Mouse (Mus musculus) CH12.LX (cell line): ENCODE data around the gene Morc3. TPM values are rescaled to one million over a fixed set of nuclear protein-coding genes. Genes with fewer than 3 reads are reported as not detected.

Source experiments
- DNase-seq: peaks from one replicate; pipeline ENCODE4 v3.0.0-alpha.2; 2013; ENCODE audit errors: extremely low read depth
- H3K27ac ChIP-seq: 2 replicates; pipeline ENCODE4 v1.5.1; 2012; ENCODE audit warnings: low read depth, mild to moderate bottlenecking, control low read depth, moderate library complexity; ENCODE audit not compliant: insufficient read depth
- H3K27me3 ChIP-seq: replicated peaks from 2 replicates; pipeline ENCODE3; 2012; ENCODE audit warnings: inconsistent platforms
- H3K36me3 ChIP-seq, 2 experiments: replicated peaks in 1 of 2; 2 replicates each; pipeline versions ENCODE3 to v1.6.1; 2012; ENCODE audit warnings: inconsistent platforms in 1 of 2, low read length in 1 of 2, mild to moderate bottlenecking in 1 of 2, mixed read lengths in 1 of 2, moderate library complexity in 1 of 2; ENCODE audit not compliant: control insufficient read depth in 1 of 2, insufficient read depth in 1 of 2
- H3K4me1 ChIP-seq, 2 experiments: 2 replicates each; pipeline ENCODE4 v1.6.1; 2012; ENCODE audit warnings: inconsistent platforms in 1 of 2, moderate library complexity in 1 of 2; ENCODE audit not compliant: insufficient read depth in 2 of 2, control insufficient read depth in 1 of 2
- H3K4me2 ChIP-seq: 2 replicates; pipeline ENCODE4 v1.6.1; 2012; ENCODE audit warnings: low read depth, mild to moderate bottlenecking, control low read depth; ENCODE audit not compliant: poor library complexity, insufficient read depth, severe bottlenecking
- H3K4me3 ChIP-seq, 3 experiments: fragments of 150-350 bp in 1 of 3; sonication (generic) in 1 of 3; replicated peaks in 1 of 3; 2 replicates each; pipeline versions ENCODE3 to v1.5.1; 2011 to 2012; ENCODE audit warnings: low read depth in 2 of 3, low read length in 2 of 3, mild to moderate bottlenecking in 2 of 3, moderate library complexity in 2 of 3, control low read depth in 1 of 3, improper control_type of control experiment in 1 of 3, inconsistent platforms in 1 of 3, mixed read lengths in 1 of 3; ENCODE audit not compliant: poor library complexity in 1 of 3
- H3K79me2 ChIP-seq: replicated peaks from 2 replicates; pipeline ENCODE4 v1.6.1; 2012; ENCODE audit warnings: mild to moderate bottlenecking, moderate library complexity; ENCODE audit not compliant: control insufficient read depth, poor library complexity, insufficient read depth, severe bottlenecking; ENCODE audit errors: extremely low read depth
- H3K9ac ChIP-seq: 2 replicates; pipeline ENCODE4 v1.6.1; 2012; ENCODE audit warnings: low read depth, mild to moderate bottlenecking, control low read depth, moderate library complexity; ENCODE audit not compliant: insufficient read depth
- H3K9me3 ChIP-seq: replicated peaks from 2 replicates; pipeline ENCODE3; 2012; ENCODE audit warnings: low read length, inconsistent platforms, mixed read lengths
- CHD1 ChIP-seq: IDR thresholded peaks from 2 replicates; pipeline ENCODE4 v1.6.1; 2012; ENCODE audit warnings: low read depth, low read length, improper control_type of control experiment, inconsistent platforms
- E2F4 ChIP-seq: IDR thresholded peaks from 2 replicates; pipeline ENCODE4 v1.6.1; 2011; ENCODE audit warnings: low read depth, low read length, improper control_type of control experiment; ENCODE audit not compliant: insufficient replicate concordance
- EP300 ChIP-seq: IDR thresholded peaks from 2 replicates; pipeline ENCODE4 v1.6.1; 2011; ENCODE audit warnings: low read length, improper control_type of control experiment
- ETS1 ChIP-seq: conservative IDR thresholded peaks from 2 replicates; pipeline ENCODE4 v1.6.1; 2012; ENCODE audit warnings: low read depth, mild to moderate bottlenecking, inconsistent platforms, low read length, improper control_type of control experiment, moderate library complexity
- HCFC1 ChIP-seq: IDR thresholded peaks from 2 replicates; pipeline ENCODE4 v1.6.1; 2012; ENCODE audit warnings: low read depth, mild to moderate bottlenecking, inconsistent platforms, low read length, improper control_type of control experiment
- JUN ChIP-seq: IDR thresholded peaks from 2 replicates; pipeline ENCODE4 v1.6.1; 2011; ENCODE audit warnings: low read depth, mild to moderate bottlenecking, low read length, improper control_type of control experiment, moderate library complexity; ENCODE audit not compliant: insufficient read depth
- KAT2A ChIP-seq: IDR thresholded peaks from 2 replicates; pipeline ENCODE4 v1.6.1; 2012; ENCODE audit warnings: low read length, improper control_type of control experiment, inconsistent platforms; ENCODE audit not compliant: insufficient replicate concordance
- MAFK ChIP-seq: IDR thresholded peaks from 2 replicates; pipeline ENCODE4 v1.6.1; 2011; ENCODE audit warnings: low read length, improper control_type of control experiment; ENCODE audit not compliant: insufficient replicate concordance
- MAZ ChIP-seq: IDR thresholded peaks from 2 replicates; pipeline ENCODE4 v1.6.1; 2012; ENCODE audit warnings: low read depth, mild to moderate bottlenecking, inconsistent platforms, low read length, improper control_type of control experiment, moderate library complexity
- MYC ChIP-seq: IDR thresholded peaks from 2 replicates; pipeline ENCODE4 v1.6.1; 2011; ENCODE audit warnings: low read depth, mild to moderate bottlenecking, improper control_type of control experiment, low read length
- NELFE ChIP-seq: IDR thresholded peaks from 2 replicates; pipeline ENCODE4 v1.6.1; 2011; ENCODE audit warnings: low read depth, low read length, improper control_type of control experiment
- PAX5 ChIP-seq: IDR thresholded peaks from 2 replicates; pipeline ENCODE4 v1.6.1; 2012; ENCODE audit warnings: low read length, inconsistent platforms, mixed read lengths
- POLR2A ChIP-seq: IDR thresholded peaks from 2 replicates; pipeline ENCODE4 v1.6.1; 2011; ENCODE audit warnings: low read depth, mild to moderate bottlenecking, improper control_type of control experiment, low read length
- RAD21 ChIP-seq: IDR thresholded peaks from 2 replicates; pipeline ENCODE4 v1.6.1; 2011; ENCODE audit warnings: low read depth, mild to moderate bottlenecking, low read length, improper control_type of control experiment, moderate library complexity
- SIN3A ChIP-seq: IDR thresholded peaks from 2 replicates; pipeline ENCODE4 v1.6.1; 2012; ENCODE audit warnings: low read length, improper control_type of control experiment, inconsistent platforms
- SMC3 ChIP-seq: IDR thresholded peaks from 2 replicates; pipeline ENCODE4 v1.6.1; 2011; ENCODE audit warnings: low read depth, low read length, improper control_type of control experiment
- TBP ChIP-seq: conservative IDR thresholded peaks from 2 replicates; pipeline ENCODE4 v1.6.1; 2011; ENCODE audit warnings: low read depth, low read length, improper control_type of control experiment
- TCF12 ChIP-seq: IDR thresholded peaks from 2 replicates; pipeline ENCODE4 v1.6.1; 2014; ENCODE audit warnings: low read depth, mild to moderate bottlenecking, inconsistent platforms, low read length, improper control_type of control experiment
- USF2 ChIP-seq: conservative IDR thresholded peaks from 2 replicates; pipeline ENCODE4 v1.6.1; 2011; ENCODE audit warnings: low read depth, low read length, improper control_type of control experiment
- ZC3H11A ChIP-seq: IDR thresholded peaks from 2 replicates; pipeline ENCODE4 v1.6.1; 2012; ENCODE audit warnings: low read depth, mild to moderate bottlenecking, inconsistent platforms, low read length, improper control_type of control experiment
- ZMIZ1 ChIP-seq: IDR thresholded peaks from 2 replicates; pipeline ENCODE4 v1.6.1; 2012; ENCODE audit warnings: low read depth, mild to moderate bottlenecking, inconsistent platforms, low read length, improper control_type of control experiment
- ZNF384 ChIP-seq: IDR thresholded peaks from 2 replicates; pipeline ENCODE4 v1.6.1; 2012; ENCODE audit warnings: low read depth, low read length, improper control_type of control experiment, inconsistent platforms
- dilution Hi-C: fragments of 300-500 bp; cut with MboI; formaldehyde crosslinking; loops from 2 replicates; pipeline ENCODE4 v1.14.3; 2020; ENCODE audit warnings: low sequenced_read_pairs; ENCODE audit not compliant: extremely low pct_unique_long_range_greater_than_20kb, extremely low pct_ligation_motif_present
- in situ Hi-C: fragments of 300-500 bp; cut with MboI; formaldehyde crosslinking; loops from 3 replicates; pipeline ENCODE4 v1.14.3; 2019; ENCODE audit warnings: low sequenced_read_pairs, low pct_ligation_motif_present, low pct_unique_long_range_greater_than_20kb, mixed read lengths
- polyA plus RNA-seq: library from polyadenylated mRNA; unstranded; fragments of >175 nt; gene quantifications from 2 replicates; pipeline ENCODE4 v1.2.1, GENCODE M21; 2012; ENCODE audit warnings: low read depth; ENCODE audit not compliant: insufficient read length
- total RNA-seq, 2 experiments: library from RNA; depleted of rRNA; stranded (reverse); fragments of 300-350 nt in 1 of 2; fragments of >200 nt in 1 of 2; gene quantifications; 2 replicates each; pipeline ENCODE4 v1.2.3; 2012 to 2014

The Morc3 gene
- total and polyA plus RNA-seq, 3 experiments: 17.8 to 53.2 (median 25.4) TPM

DNA sequence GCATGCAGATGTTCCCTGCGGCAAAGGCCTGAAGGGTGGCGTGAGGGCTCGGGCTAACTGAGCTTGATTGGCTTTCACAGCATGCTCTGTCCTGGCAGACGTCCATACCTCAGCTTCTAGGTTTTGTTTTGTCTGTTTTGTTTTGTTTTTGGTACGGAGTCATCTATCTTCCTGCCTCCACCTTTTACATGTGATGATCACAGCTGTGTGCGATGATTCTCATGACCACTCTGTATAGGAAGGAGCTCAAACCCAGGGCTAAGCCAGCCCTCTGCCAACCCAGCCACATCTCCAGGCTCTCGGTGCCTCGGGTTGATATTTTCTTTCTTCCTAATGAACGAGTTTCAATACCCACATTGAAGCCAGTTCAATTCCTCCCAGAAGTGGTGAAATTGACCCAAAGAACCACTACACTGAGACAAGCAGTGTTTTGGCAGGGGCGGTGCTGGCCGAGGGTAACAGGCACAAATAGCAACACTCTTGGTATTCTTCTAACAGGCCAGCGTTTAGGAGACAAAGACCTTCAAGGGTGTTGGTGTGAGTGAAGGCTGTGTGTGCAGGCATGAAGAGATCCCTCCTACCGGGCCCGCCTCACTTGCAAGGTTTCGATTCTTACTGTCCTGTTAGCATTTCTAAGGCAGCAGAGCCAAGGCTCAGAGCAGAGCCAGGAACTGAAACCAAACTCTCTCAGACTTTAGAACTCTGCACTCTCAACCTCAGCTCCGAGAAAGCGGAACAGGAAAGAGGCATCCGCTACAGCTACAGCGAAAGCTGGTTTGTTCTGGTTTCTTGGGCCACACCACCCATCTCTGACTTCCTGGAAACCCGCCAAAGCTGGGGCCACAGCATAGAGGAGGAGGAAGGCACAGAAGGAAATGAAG lies 15.8 kb upstream of the Morc3 start (continued):
- TF ChIP-seq HCFC1 (peak; percentile 71), E2F4 (0 out of 2 replicates have a peak, but pooled peaks have one; percentile 23), NELFE (0 out of 2 replicates have a peak, but pooled peaks have one; percentile 34), JUN (no peak; the same call in 1 of the 2 replicates), ZNF384 (no peak), PAX5 (no peak), TBP (peak; percentile 88; the same call in 1 of the 2 replicates), RAD21 (peak; percentile 14), USF2 (no peak), SMC3 (no peak; the same call in 1 of the 2 replicates), ZMIZ1 (peak; percentile 80; the same call in 1 of the 2 replicates), MAZ (peak; percentile 82; the same call in 1 of the 2 replicates), TCF12 (peak; percentile 89), CHD1 (peak; percentile 73; the same call in 1 of the 2 replicates), MAFK (peak; percentile 81), EP300 (peak; percentile 96), SIN3A (peak; percentile 88), POLR2A (peak; percentile 66; the same call in 1 of the 2 replicates)

DNA sequence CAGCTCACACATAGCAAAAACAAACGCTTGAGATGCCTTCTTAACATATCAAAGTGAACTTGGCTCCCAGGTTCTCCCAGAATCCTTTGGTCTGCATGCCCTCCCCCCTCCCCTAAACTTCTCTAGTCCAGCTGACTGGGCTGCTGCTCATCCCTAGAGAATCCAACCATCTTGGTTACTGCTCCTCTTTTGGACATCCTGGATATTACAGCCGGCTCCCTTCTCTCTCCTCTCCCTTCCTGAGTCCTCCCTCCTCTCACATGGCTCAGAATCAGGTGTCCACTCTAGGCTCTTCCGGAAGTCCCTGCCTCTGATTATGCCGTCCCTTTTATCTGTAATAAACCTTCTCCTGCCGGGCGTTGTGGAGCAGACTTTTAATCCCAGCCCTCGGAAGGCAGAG lies 15.1 kb upstream of the Morc3 start:
- TF ChIP-seq KAT2A: 0 out of 2 replicates have a peak, but pooled peaks have one; percentile 2
- no peak for TF ChIP-seq ETS1
- no peak for TF ChIP-seq E2F4
- TF ChIP-seq NELFE: no peak
- TF ChIP-seq MYC: no peak
- no peak for TF ChIP-seq ZNF384
- no peak for TF ChIP-seq JUN
- TF ChIP-seq SIN3A: no peak
- TF ChIP-seq USF2: 0 out of 2 replicates have a peak, but pooled peaks have one; percentile 12
- no peak for TF ChIP-seq ZC3H11A
- no peak for TF ChIP-seq PAX5
- peak overlapping the region in 1 of 3 experiments; percentile 10 for H3K4me3 ChIP-seq
- peak overlapping the region; percentile 45; the same call in 1 of the 2 replicates for H3K4me2 ChIP-seq
- H3K9me3 ChIP-seq: peaks cover 8% of the 10 kb centered on the region
- H3K27me3 ChIP-seq: no peaks in the 10 kb centered on the region
- H3K9ac ChIP-seq: peak overlapping the region; percentile 26
- dilution Hi-C loops: no loop called here
- H3K27ac ChIP-seq: peak overlapping the region; percentile 97
- no peaks in the 10 kb centered on the region for H3K79me2 ChIP-seq
- in situ Hi-C loops: no loop called here
- no peak for DNase-seq
- peaks cover 16 to 38% of the 10 kb centered on the region in 2 experiments for H3K4me1 ChIP-seq
- H3K36me3 ChIP-seq: no peaks in the 10 kb centered on the region
